Mouse (Mus musculus): ENCODE measurements around the gene Clic3. TPM values are rescaled to one million over a fixed set of nuclear protein-coding genes. Genes with fewer than 3 reads are reported as not detected.

The Clic3 gene
- total RNA-seq, 1 experiment, result 1.5 TPM

GRCm38 (mm10) chr2:25450853-25451647 is 5.6 kb upstream of the Clic3 start:
- no peak overlapping the region for H3K4me3 ChIP-seq (ENCODE audit: insufficient read depth in 1 of 2, low read depth in 1 of 2, low read length in 2 of 2, poor library complexity in 1 of 2, severe bottlenecking in 1 of 2)
- H3K9ac ChIP-seq (ENCODE audit: insufficient read depth, low read depth, low read length, poor library complexity, severe bottlenecking), result no peak overlapping the region
- H3K4me1 ChIP-seq (ENCODE audit: control insufficient read depth in 2 of 2, insufficient read depth in 2 of 2, low read length in 2 of 2, poor library complexity in 1 of 2), result peaks cover 0 to 10% of the 10 kb centered on the region in 2 experiments; a peak in 1 of 4 replicates
- H3K27ac ChIP-seq (ENCODE audit: insufficient read depth, low read depth, low read length, poor library complexity, severe bottlenecking), result no peak overlapping the region
- in situ Hi-C loops (cut with MboI; ENCODE audit: low sequenced_read_pairs in 2 of 2, unreplicated experiment in 2 of 2), result no loop called here
- no peaks in the 10 kb centered on the region for H3K9me3 ChIP-seq (ENCODE audit: control insufficient read depth, insufficient read depth, low read depth, low read length)
- no peak for DNase-seq (ENCODE audit: low read depth, low spot score)
- peaks cover 3% of the 10 kb centered on the region; the same call in 1 of the 2 replicates for H3K36me3 ChIP-seq (ENCODE audit: control insufficient read depth, insufficient read depth, low read length, poor library complexity, severe bottlenecking)
- TF ChIP-seq HCFC1 (IDR thresholded peaks at IDR 0.05; ENCODE audit: borderline replicate concordance, insufficient read depth, low read length) (no peak), MAFK (IDR thresholded peaks at IDR 0.05; ENCODE audit: insufficient read depth, low read depth, low read length) (no peak)

GRCm38 (mm10) chr2:25452951-25453350 is 3.7 kb upstream of the Clic3 start:
- Histone ChIP-seq H3K9ac (ENCODE audit: insufficient read depth, low read depth, low read length, poor library complexity, severe bottlenecking) (no peak overlapping the region), H3K9me3 (ENCODE audit: control insufficient read depth, insufficient read depth, low read depth, low read length) (no peaks in the 10 kb centered on the region), H3K36me3 (ENCODE audit: control insufficient read depth, insufficient read depth, low read length, poor library complexity, severe bottlenecking) (no peaks in the 10 kb centered on the region; the same call in 1 of the 2 replicates), H3K4me1 (ENCODE audit: control insufficient read depth in 2 of 2, insufficient read depth in 2 of 2, low read length in 2 of 2, poor library complexity in 1 of 2) (peaks cover 0 to 2% of the 10 kb centered on the region in 2 experiments; a peak in 1 of 4 replicates), H3K27ac (ENCODE audit: insufficient read depth, low read depth, low read length, poor library complexity, severe bottlenecking) (no peak overlapping the region), H3K4me3 (ENCODE audit: insufficient read depth in 1 of 2, low read depth in 1 of 2, low read length in 2 of 2, poor library complexity in 1 of 2, severe bottlenecking in 1 of 2) (no peak overlapping the region)
- DNase-seq (ENCODE audit: low read depth, low spot score), result no peak
- in situ Hi-C loops (cut with MboI; ENCODE audit: low sequenced_read_pairs in 2 of 2, unreplicated experiment in 2 of 2), result no loop called here
- no peak for TF ChIP-seq MAFK (IDR thresholded peaks at IDR 0.05; ENCODE audit: insufficient read depth, low read depth, low read length)
- TF ChIP-seq ZC3H11A (IDR thresholded peaks at IDR 0.05; ENCODE audit: borderline replicate concordance, low read depth, low read length), result no peak

DNA sequence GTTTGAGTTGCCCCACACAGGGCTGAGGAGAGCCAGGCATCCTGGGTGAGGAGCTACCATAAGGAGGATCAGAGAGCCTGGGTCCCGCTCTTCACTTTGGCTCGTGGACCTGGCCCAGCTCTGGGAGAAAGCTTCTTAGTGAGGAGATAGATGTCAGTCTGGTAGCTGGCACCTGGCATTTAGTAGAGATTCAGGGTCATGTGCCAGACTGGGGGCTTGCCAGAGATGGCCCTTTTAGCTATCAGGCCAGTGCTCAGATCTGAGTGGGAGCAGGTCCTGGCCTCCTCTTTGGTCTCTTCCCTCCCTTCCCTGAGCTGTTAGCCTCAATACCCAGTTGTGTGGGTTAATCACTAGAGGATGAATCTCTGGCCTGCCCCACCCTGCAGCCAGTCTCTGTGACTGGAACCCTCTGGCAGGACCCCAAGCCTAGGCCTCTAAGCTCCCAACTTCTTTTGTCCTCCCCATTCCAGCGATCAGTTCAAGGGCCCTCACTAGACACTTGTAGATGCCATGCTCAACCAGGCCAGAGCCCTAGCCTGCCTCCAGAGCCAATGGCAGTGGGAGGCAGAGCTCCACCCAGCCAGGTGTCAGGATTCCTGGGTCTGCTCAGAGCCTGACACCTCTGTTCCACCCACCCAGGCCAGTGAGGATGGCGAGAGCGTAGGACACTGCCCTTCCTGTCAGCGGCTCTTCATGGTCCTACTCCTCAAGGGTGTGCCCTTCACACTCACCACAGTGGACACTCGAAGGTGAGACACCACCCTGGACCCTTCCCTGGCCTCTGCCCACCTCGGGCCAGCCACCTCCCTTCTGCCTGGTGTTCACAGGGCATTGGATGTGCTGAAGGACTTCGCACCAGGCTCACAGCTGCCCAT is 621 bp downstream of the Clic3 start:
- no peak for DNase-seq (ENCODE audit: low read depth, low spot score)

GRCm38 (mm10) chr2:25458911-25459310 is 2.3 kb downstream of the Clic3 start:
- no peaks in the 10 kb centered on the region for H3K9me3 ChIP-seq (ENCODE audit: control insufficient read depth, insufficient read depth, low read depth, low read length)
- no peaks in the 10 kb centered on the region for H3K36me3 ChIP-seq (ENCODE audit: control insufficient read depth, insufficient read depth, low read length, poor library complexity, severe bottlenecking)
- H3K9ac ChIP-seq (ENCODE audit: insufficient read depth, low read depth, low read length, poor library complexity, severe bottlenecking), result no peak overlapping the region
- no peak overlapping the region for H3K27ac ChIP-seq (ENCODE audit: insufficient read depth, low read depth, low read length, poor library complexity, severe bottlenecking)
- in situ Hi-C loops (cut with MboI; ENCODE audit: low sequenced_read_pairs in 2 of 2, unreplicated experiment in 2 of 2), result no loop called here
- DNase-seq (ENCODE audit: low read depth, low spot score), result no peak
- peaks cover 0 to 9% of the 10 kb centered on the region in 2 experiments; a peak in 1 of 4 replicates for H3K4me1 ChIP-seq (ENCODE audit: control insufficient read depth in 2 of 2, insufficient read depth in 2 of 2, low read length in 2 of 2, poor library complexity in 1 of 2)
- TF ChIP-seq MAFK (IDR thresholded peaks at IDR 0.05; ENCODE audit: insufficient read depth, low read depth, low read length) (no peak), CHD2 (IDR thresholded peaks at IDR 0.05; ENCODE audit: low read depth, low read length) (no peak), ZNF384 (IDR thresholded peaks at IDR 0.05; ENCODE audit: low read depth, low read length) (no peak), HCFC1 (IDR thresholded peaks at IDR 0.05; ENCODE audit: borderline replicate concordance, insufficient read depth, low read length) (no peak), ZC3H11A (IDR thresholded peaks at IDR 0.05; ENCODE audit: borderline replicate concordance, low read depth, low read length) (no peak)
- H3K4me3 ChIP-seq (ENCODE audit: insufficient read depth in 1 of 2, low read depth in 1 of 2, low read length in 2 of 2, poor library complexity in 1 of 2, severe bottlenecking in 1 of 2), result no peak overlapping the region

More for the DNA sequence above, 621 bp downstream of the Clic3 start:
- no peak for TF ChIP-seq CHD2 (IDR thresholded peaks at IDR 0.05; ENCODE audit: low read depth, low read length)
- TF ChIP-seq MAFK (IDR thresholded peaks at IDR 0.05; ENCODE audit: insufficient read depth, low read depth, low read length), result no peak
- no peak for TF ChIP-seq ZNF384 (IDR thresholded peaks at IDR 0.05; ENCODE audit: low read depth, low read length)
- TF ChIP-seq ZC3H11A (IDR thresholded peaks at IDR 0.05; ENCODE audit: borderline replicate concordance, low read depth, low read length), result no peak
- no peak for TF ChIP-seq HCFC1 (IDR thresholded peaks at IDR 0.05; ENCODE audit: borderline replicate concordance, insufficient read depth, low read length)
- no peak overlapping the region for H3K27ac ChIP-seq (ENCODE audit: insufficient read depth, low read depth, low read length, poor library complexity, severe bottlenecking)
- peaks cover 0 to 9% of the 10 kb centered on the region in 2 experiments; a peak in 1 of 4 replicates for H3K4me1 ChIP-seq (ENCODE audit: control insufficient read depth in 2 of 2, insufficient read depth in 2 of 2, low read length in 2 of 2, poor library complexity in 1 of 2)
- no peaks in the 10 kb centered on the region for H3K9me3 ChIP-seq (ENCODE audit: control insufficient read depth, insufficient read depth, low read depth, low read length)
- in situ Hi-C loops (cut with MboI; ENCODE audit: low sequenced_read_pairs in 2 of 2, unreplicated experiment in 2 of 2), result no loop called here
- no peaks in the 10 kb centered on the region for H3K36me3 ChIP-seq (ENCODE audit: control insufficient read depth, insufficient read depth, low read length, poor library complexity, severe bottlenecking)
- no peak overlapping the region for H3K9ac ChIP-seq (ENCODE audit: insufficient read depth, low read depth, low read length, poor library complexity, severe bottlenecking)
- no peak overlapping the region for H3K4me3 ChIP-seq (ENCODE audit: insufficient read depth in 1 of 2, low read depth in 1 of 2, low read length in 2 of 2, poor library complexity in 1 of 2, severe bottlenecking in 1 of 2)

All from ES-E14 (cell line).